Mouse (Mus musculus) heart, postnatal 0 days (tissue): ENCODE data around the gene Gm21992. TPM values are rescaled to one million over a fixed set of nuclear protein-coding genes. Genes with fewer than 3 reads are reported as not detected.

Experiments
- ATAC-seq: fragments of 200-750 bp; cut with Nextera tagmentation; 2 replicates; pipeline ENCODE4 v1.8.0; 2017; ENCODE audit warnings: low read depth, moderate number of reproducible peaks, moderate library complexity; ENCODE audit not compliant: insufficient read depth
- DNase-seq: peaks from one replicate; pipeline ENCODE4 v3.0.0-alpha.2; 2016; ENCODE audit warnings: low spot score
- H3K27ac ChIP-seq: fragments of 300-500 bp; sonication (generic); 2 replicates; pipeline ENCODE4 v1.5.1; 2014; ENCODE audit warnings: low read depth, mild to moderate bottlenecking
- H3K27me3 ChIP-seq: fragments of 300-500 bp; sonication (generic); 2 replicates; pipeline ENCODE4 v1.6.1; 2014; ENCODE audit warnings: low read length, mixed read lengths; ENCODE audit not compliant: control insufficient read depth, insufficient read depth
- H3K36me3 ChIP-seq: fragments of 300-500 bp; sonication (generic); replicated peaks from 2 replicates; pipeline ENCODE4 v1.6.1; 2014; ENCODE audit warnings: low read length, mixed read lengths; ENCODE audit not compliant: control insufficient read depth, insufficient read depth
- H3K4me1 ChIP-seq: fragments of 300-500 bp; sonication (generic); 2 replicates; pipeline ENCODE4 v1.6.1; 2014; ENCODE audit warnings: antibody characterized with exemption; ENCODE audit not compliant: control insufficient read depth, insufficient read depth
- H3K4me2 ChIP-seq: fragments of 300-500 bp; sonication (generic); 2 replicates; pipeline ENCODE4 v1.6.1; 2014; ENCODE audit warnings: low read depth, mild to moderate bottlenecking, low read length, moderate library complexity
- H3K4me3 ChIP-seq: fragments of 300-500 bp; sonication (generic); 2 replicates; pipeline ENCODE4 v1.5.1; 2014; ENCODE audit warnings: low read depth, low read length
- H3K9ac ChIP-seq: fragments of 300-500 bp; sonication (generic); replicated peaks from 2 replicates; pipeline ENCODE4 v1.6.1; 2014; ENCODE audit warnings: low read depth, low read length, mixed read lengths
- H3K9me3 ChIP-seq: fragments of 300-500 bp; sonication (generic); replicated peaks from 2 replicates; pipeline ENCODE4 v1.6.1; 2016; ENCODE audit warnings: low read length; ENCODE audit not compliant: control insufficient read depth
- CTCF ChIP-seq: IDR thresholded peaks from 2 replicates; pipeline ENCODE4 v1.5.1; 2016; ENCODE audit warnings: antibody characterized with exemption, control low read depth, low read depth
- EP300 ChIP-seq: IDR thresholded peaks from 2 replicates; pipeline ENCODE4 v1.6.1; 2016; ENCODE audit warnings: antibody characterized with exemption, low read depth
- WGBS: fragments of 180-500 bp; shearing (Covaris S2); extraction: QIAGEN DNeasy Blood & Tissue Kit; methylation state at CpG from one replicate; pipeline ENCODE4 v1.1.7; 2014; 5-methylcytosine and 5-hydroxymethylcytosine counted together
- polyA plus RNA-seq: library from polyadenylated mRNA; unstranded; fragments of >200 nt; fragmentation: Nextera tagmentation; extraction: Ambion mirVana; gene quantifications from 2 replicates; pipeline ENCODE4 v1.2.1, GENCODE M21; 2015
- total RNA-seq: library from RNA; depleted of rRNA; stranded (reverse); fragments of >200 nt; gene quantifications from 2 replicates; pipeline ENCODE4 v1.2.3, GENCODE M21; 2014; ENCODE audit warnings: low replicate concordance

The Gm21992 gene
- total and polyA plus RNA-seq, 2 experiments from 2014 or later: 12.4 to 17.6 TPM

- peak; percentile 98 for ATAC-seq
- under 1% methylated on average over 63 of the region's 65 CpGs for WGBS
These were observed 55.1 kb downstream of the Gm21992 start, which contains the start of gene Rbm4b for GRCm38 (mm10) chr19:4756193-4756911. Gene Rbm4b, plus strand, starts transcription at chr19:4756497.

GRCm38 (mm10) chr19:4755565-4756192, 55.7 kb downstream of the Gm21992 start:
- peaks cover 14% of the 10 kb centered on the region for H3K4me1 ChIP-seq
- DNase-seq: peak; percentile 89
- H3K9me3 ChIP-seq: no peaks in the 10 kb centered on the region
- H3K9ac ChIP-seq: peak overlapping the region; percentile 58
- no peak for TF ChIP-seq EP300
- peak; percentile 97 for TF ChIP-seq CTCF
- H3K27ac ChIP-seq: peak overlapping the region; percentile 82
- peaks cover 12% of the 10 kb centered on the region for H3K36me3 ChIP-seq
- H3K27me3 ChIP-seq: no peaks in the 10 kb centered on the region
- H3K4me2 ChIP-seq: peak overlapping the region; percentile 71
- peak; percentile 76 for ATAC-seq
- peak overlapping the region; percentile 66 for H3K4me3 ChIP-seq
- WGBS: under 1% methylated on average over 10 of the region's 10 CpGs

More at GRCm38 (mm10) chr19:4756193-4756911, 55.1 kb downstream of the Gm21992 start, which contains the start of gene Rbm4b:
- TF ChIP-seq CTCF: no peak
- TF ChIP-seq EP300: peak; percentile 83; the same call in 1 of the 2 replicates
- H3K9ac ChIP-seq: peak within 1 kb of the TSS; percentile 58
- peak within 1 kb of the TSS; percentile 71 for H3K4me2 ChIP-seq
- H3K27ac ChIP-seq: peak within 1 kb of the TSS; percentile 82
- peak within 1 kb of the TSS; percentile 66 for H3K4me3 ChIP-seq
- peak; percentile 95 for DNase-seq
- no peaks in the 10 kb centered on the region for H3K9me3 ChIP-seq
- H3K36me3 ChIP-seq: peaks cover 17% of the 10 kb centered on the region
- H3K27me3 ChIP-seq: no peaks in the 10 kb centered on the region
- peaks cover 14% of the 10 kb centered on the region for H3K4me1 ChIP-seq

- ATAC-seq (no peak), DNase-seq (no peak)
- TF ChIP-seq CTCF (no peak), EP300 (no peak)
- Histone ChIP-seq H3K4me2 (no peak overlapping the region), H3K27me3 (no peaks in the 10 kb centered on the region), H3K4me1 (no peaks in the 10 kb centered on the region), H3K27ac (no peak overlapping the region), H3K9me3 (no peaks in the 10 kb centered on the region), H3K36me3 (no peaks in the 10 kb centered on the region), H3K9ac (no peak overlapping the region), H3K4me3 (no peak overlapping the region)
- 79% methylated on average over 6 of the region's 6 CpGs for WGBS
These were observed 61.4 kb downstream of the Gm21992 start for GRCm38 (mm10) chr19:4749975-4750374.

- TF ChIP-seq CTCF (no peak), EP300 (no peak)
- Histone ChIP-seq H3K4me2 (no peak overlapping the region), H3K4me3 (no peak overlapping the region), H3K9ac (no peak overlapping the region), H3K27ac (no peak overlapping the region), H3K9me3 (no peaks in the 10 kb centered on the region), H3K4me1 (no peaks in the 10 kb centered on the region), H3K36me3 (no peaks in the 10 kb centered on the region), H3K27me3 (no peaks in the 10 kb centered on the region)
- DNase-seq (no peak), ATAC-seq (no peak)
- 79% methylated on average over 10 of the region's 10 CpGs for WGBS
These were observed 62.9 kb downstream of the Gm21992 start for GRCm38 (mm10) chr19:4748493-4748892.

DNA sequence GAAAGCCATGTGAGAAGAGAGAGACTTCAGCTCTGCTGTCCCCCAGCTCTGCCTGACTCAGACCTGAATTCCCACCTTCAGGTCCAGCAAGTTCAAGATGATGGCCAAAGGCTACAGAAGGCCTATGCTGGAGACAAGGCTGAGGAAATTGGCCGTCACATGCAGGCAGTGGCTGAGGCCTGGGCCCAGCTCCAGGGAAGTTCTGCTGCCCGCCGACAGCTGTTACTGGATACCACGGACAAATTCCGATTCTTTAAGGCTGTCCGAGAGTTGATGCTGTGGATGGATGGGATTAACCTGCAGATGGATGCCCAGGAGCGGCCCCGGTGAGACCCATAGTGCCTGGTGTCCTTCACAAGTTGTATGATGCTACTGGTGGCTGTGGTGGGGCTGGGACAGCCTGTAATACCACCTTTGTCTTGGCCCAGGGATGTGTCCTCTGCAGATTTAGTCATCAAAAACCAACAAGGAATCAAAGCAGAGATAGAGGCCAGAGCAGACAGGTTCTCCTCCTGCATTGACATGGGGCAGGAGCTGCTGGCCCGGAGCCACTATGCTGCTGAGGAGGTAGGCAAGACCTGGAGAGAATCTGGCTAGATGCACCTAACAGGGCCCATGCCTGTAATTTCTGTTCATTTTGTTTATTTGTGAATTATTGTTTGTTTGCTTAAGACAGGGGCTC, 63.6 kb downstream of the Gm21992 start:
- Histone ChIP-seq H3K27me3 (no peaks in the 10 kb centered on the region), H3K4me3 (no peak overlapping the region), H3K4me2 (no peak overlapping the region), H3K27ac (no peak overlapping the region), H3K4me1 (no peaks in the 10 kb centered on the region), H3K9ac (no peak overlapping the region), H3K9me3 (no peaks in the 10 kb centered on the region), H3K36me3 (no peaks in the 10 kb centered on the region)
- DNase-seq (no peak), ATAC-seq (no peak)
- WGBS: 84% methylated on average over 9 of the region's 9 CpGs
- TF ChIP-seq CTCF: no peak
- TF ChIP-seq EP300: no peak
